In genomic region chr15:68401006-68401405, GRCm38 (mm10) we compare ENCODE assay signal across 31 mouse cellular contexts.
DNase-seq lines count a peak whose midpoint lies in the region; ATAC-seq and TF ChIP-seq lines count a peak whose summit lies in the region.
"Had no signal": no experiment of that assay in that cellular context is flagged by ENCODE, and none has a peak within 500 bp of the region (broad histone marks: within the 10 kb centered on the region; RNA-seq: fewer than 3 reads in every experiment).

No protein-coding gene starts in this region.

- 33% methylated on average over 4 of the region's 4 CpGs for WGBS in heart, embryonic 13.5 days
- 52% methylated on average over 4 of the region's 4 CpGs for WGBS in lung, embryonic 15.5 days

- no peak for DNase-seq in heart, postnatal 36 days
- no peak for DNase-seq in lung, postnatal 4 days
- peak; percentile 52 for DNase-seq in NIH3T3 (ENCODE audit: low read depth)
- DNase-seq in thymus, adult 18-20 months, result no peak
- DNase-seq: adrenal gland, postnatal 10 days; cerebellum, adult 11 months; cerebellum, adult 9-10 months; cerebellum, postnatal 36 days; forebrain, postnatal 0 days; kidney, adult 8-10 months; kidney, postnatal 4 days; liver, postnatal 0 days; right cerebral cortex, postnatal 4 days; thymus, adult 2 months; thymus, postnatal 36 days had no signal

- peaks cover 15% of the 10 kb centered on the region for H3K4me1 ChIP-seq in heart, embryonic 13.5 days
- H3K4me1 ChIP-seq in lung, embryonic 15.5 days, result no peaks in the 10 kb centered on the region
- H3K4me1 ChIP-seq in embryonic fibroblast, embryonic 13.5 days (ENCODE audit: control insufficient read depth, insufficient read depth, low read length), result no peaks in the 10 kb centered on the region
- H3K4me1 ChIP-seq: embryonic facial prominence, embryonic 12.5 days; forebrain, embryonic 12.5 days; hindbrain, embryonic 13.5 days; limb, embryonic 13.5 days; liver, embryonic 12.5 days; megakaryocyte, embryonic 14.5 days; midbrain, embryonic 12.5 days; neural tube, embryonic 13.5 days had no signal

- intact Hi-C loops in heart, postnatal 36 days (cut with DNase I), result no loop called here

- no peak overlapping the region for H3K4me3 ChIP-seq in heart, embryonic 13.5 days
- no peak overlapping the region for H3K4me3 ChIP-seq in lung, embryonic 15.5 days
- H3K4me3 ChIP-seq in embryonic fibroblast, embryonic 13.5 days (ENCODE audit: insufficient read depth, low read length), result no peak overlapping the region
- H3K4me3 ChIP-seq: embryonic facial prominence, embryonic 12.5 days; erythroblast, embryonic 14.5 days; forebrain, embryonic 12.5 days; hindbrain, embryonic 13.5 days; limb, embryonic 13.5 days; liver, embryonic 12.5 days; megakaryocyte, embryonic 14.5 days; midbrain, embryonic 12.5 days; neural tube, embryonic 13.5 days had no signal

- no peaks in the 10 kb centered on the region for H3K36me3 ChIP-seq in heart, embryonic 13.5 days
- H3K36me3 ChIP-seq in lung, embryonic 15.5 days, result no peaks in the 10 kb centered on the region
- H3K36me3 ChIP-seq: embryonic facial prominence, embryonic 12.5 days; forebrain, embryonic 12.5 days; hindbrain, embryonic 13.5 days; limb, embryonic 13.5 days; liver, embryonic 12.5 days; midbrain, embryonic 12.5 days; neural tube, embryonic 13.5 days had no signal

- no peak for TF ChIP-seq CTCF in embryonic fibroblast, embryonic 13.5 days (IDR thresholded peaks at IDR 0.05; ENCODE audit: borderline replicate concordance, insufficient read depth, low read length)

- H3K27ac ChIP-seq in heart, embryonic 13.5 days (replicated peaks), result peak overlapping the region; percentile 67
- H3K27ac ChIP-seq in lung, embryonic 15.5 days, result 0 out of 2 replicates have a peak overlapping the region, but pooled peaks have one; percentile 12
- H3K27ac ChIP-seq in embryonic fibroblast, embryonic 13.5 days (ENCODE audit: insufficient read depth, low read length), result peak overlapping the region; percentile 82
- H3K27ac ChIP-seq: embryonic facial prominence, embryonic 12.5 days; forebrain, embryonic 12.5 days; hindbrain, embryonic 13.5 days; kidney, postnatal 0 days; limb, embryonic 13.5 days; liver, embryonic 12.5 days; midbrain, embryonic 12.5 days; neural tube, embryonic 13.5 days; stomach, postnatal 0 days had no signal

- no peaks in the 10 kb centered on the region for H3K9me3 ChIP-seq in heart, embryonic 13.5 days
- H3K9me3 ChIP-seq in lung, embryonic 15.5 days, result no peaks in the 10 kb centered on the region
- H3K9me3 ChIP-seq: embryonic facial prominence, embryonic 12.5 days; forebrain, embryonic 12.5 days; hindbrain, embryonic 13.5 days; limb, embryonic 13.5 days; liver, embryonic 12.5 days; megakaryocyte, embryonic 14.5 days; midbrain, embryonic 12.5 days; neural tube, embryonic 13.5 days had no signal

- no peak overlapping the region for H3K4me2 ChIP-seq in heart, embryonic 13.5 days
- no peak overlapping the region for H3K4me2 ChIP-seq in lung, embryonic 15.5 days
- H3K4me2 ChIP-seq: embryonic facial prominence, embryonic 12.5 days; forebrain, embryonic 12.5 days; hindbrain, embryonic 13.5 days; limb, embryonic 13.5 days; liver, embryonic 12.5 days; midbrain, embryonic 12.5 days; neural tube, embryonic 13.5 days had no signal

- H3K27me3 ChIP-seq in heart, embryonic 13.5 days (replicated peaks), result no peaks in the 10 kb centered on the region; the same call in 1 of the 2 replicates
- no peaks in the 10 kb centered on the region for H3K27me3 ChIP-seq in lung, embryonic 15.5 days
- H3K27me3 ChIP-seq: CH12.LX; embryonic facial prominence, embryonic 12.5 days; forebrain, embryonic 12.5 days; hindbrain, embryonic 13.5 days; limb, embryonic 13.5 days; liver, embryonic 12.5 days; megakaryocyte, embryonic 14.5 days; midbrain, embryonic 12.5 days; neural tube, embryonic 13.5 days had no signal

- no peak overlapping the region for H3K9ac ChIP-seq in heart, embryonic 13.5 days
- no peak overlapping the region for H3K9ac ChIP-seq in lung, embryonic 15.5 days
- H3K9ac ChIP-seq: embryonic facial prominence, embryonic 12.5 days; forebrain, embryonic 12.5 days; forebrain, postnatal 0 days; hindbrain, embryonic 13.5 days; limb, embryonic 13.5 days; liver, embryonic 12.5 days; liver, postnatal 0 days; midbrain, embryonic 12.5 days; neural tube, embryonic 13.5 days had no signal

- no peak for TF ChIP-seq POLR2A in embryonic fibroblast, embryonic 13.5 days (IDR thresholded peaks at IDR 0.05; ENCODE audit: low read depth, low read length)

- ATAC-seq in heart, embryonic 13.5 days (ENCODE audit: extremely low read depth, insufficient number of reproducible peaks, low FRiP score, low TSS enrichment), result peak; percentile 42; the same call in 1 of the 2 replicates
- peak; percentile 79; the same call in 1 of the 2 replicates for ATAC-seq in lung, embryonic 15.5 days (ENCODE audit: borderline replicate concordance, extremely low read depth, low FRiP score, low TSS enrichment)
- ATAC-seq: forebrain, postnatal 0 days; intestine, embryonic 16.5 days; liver, embryonic 12.5 days; liver, postnatal 0 days had no signal

Comparison
In these comparisons a context has a peak if more than half of its experiments do, and no peak if none do; other contexts are left out.
1. H3K27ac ChIP-seq: peak in every context shown above with its lines; median percentile 82 in embryonic fibroblast, embryonic 13.5 days; 67 in heart, embryonic 13.5 days; 12 in lung, embryonic 15.5 days.